In genomic region chr1:64690213-64691013, GRCm38 (mm10) we compare ENCODE assay signal across 8 mouse cellular contexts. TPM values are rescaled to one million over a fixed set of nuclear protein-coding genes. Genes with fewer than 3 reads are reported as not detected.
A peak's percentile ranks its signal among the peaks of the same experiment; 100 is the strongest.
DNase-seq lines count a peak whose midpoint lies in the region; ATAC-seq lines count a peak whose summit lies in the region.

Gene Ccnyl1 (plus strand): TSS chr1:64690455.

- H3K36me3 ChIP-seq in lung, embryonic 16.5 days (ENCODE audit: control insufficient read depth, insufficient read depth, low read length) = no peaks in the 10 kb centered on the region

- ATAC-seq in hematopoietic stem cell, adult 5-6 weeks (replicated peaks in 1 of 2; ENCODE audit: insufficient read depth in 1 of 2, low FRiP score in 2 of 2, low TSS enrichment in 1 of 2, low read depth in 1 of 2, poor library complexity in 2 of 2, severe bottlenecking in 2 of 2) = peak; percentile 99 to 100
- ATAC-seq in lung, embryonic 16.5 days (ENCODE audit: low read depth) = peak; percentile 99

- DNase-seq in MEL-GATA-1-ER (ENCODE audit: extremely low read depth, low read depth) = peak; percentile 89
- DNase-seq in cerebellum, adult 8-10 months = peak; percentile 98
- peak; percentile 99 for DNase-seq in forelimb bud, embryonic 11.5 days (ENCODE audit: low read depth, low spot score)
- peak; percentile 94 for DNase-seq in layer of hippocampus, adult 9-10 months (ENCODE audit: low spot score)
- DNase-seq in ovary, postnatal 10 days (ENCODE audit: low spot score) = peak; percentile 94
- peak; percentile 97 for DNase-seq in thymus, postnatal 10 days (ENCODE audit: low spot score in 2 of 2)

- H3K4me1 ChIP-seq in lung, embryonic 16.5 days (replicated peaks; ENCODE audit: control insufficient read depth, insufficient read depth, low read length) = peaks cover 10% of the 10 kb centered on the region

- H3K4me2 ChIP-seq in lung, embryonic 16.5 days (ENCODE audit: low read depth, low read length) = peak within 1 kb of the TSS; percentile 88

- peak within 1 kb of the TSS; percentile 87 for H3K9ac ChIP-seq in lung, embryonic 16.5 days (ENCODE audit: low read length)

- peak within 1 kb of the TSS; percentile 85 for H3K4me3 ChIP-seq in lung, embryonic 16.5 days (ENCODE audit: low read length)

- H3K9me3 ChIP-seq in lung, embryonic 16.5 days (ENCODE audit: control insufficient read depth, low read length) = no peaks in the 10 kb centered on the region

- WGBS in lung, embryonic 16.5 days = under 1% methylated on average over 51 of the region's 71 CpGs

- H3K27me3 ChIP-seq in lung, embryonic 16.5 days (ENCODE audit: control insufficient read depth, insufficient read depth, low read depth, low read length) = no peaks in the 10 kb centered on the region

- peak within 1 kb of the TSS; percentile 52 for H3K27ac ChIP-seq in lung, embryonic 16.5 days (ENCODE audit: low read length)

RNA-seq across cellular contexts. Expression of gene Ccnyl1, which starts in this region (rescaled TPM):
- total RNA-seq in hematopoietic stem cell, adult 5-6 weeks (2017) = 3.9 and 6.2 TPM in 2 replicates
- polyA plus RNA-seq in lung, embryonic 16.5 days (2015; fragmentation: Nextera tagmentation; extraction: Ambion mirVana) = 3.6 and 3.8 TPM in 2 replicates

Comparison
In these comparisons a context has a peak if more than half of its experiments do, and no peak if none do; other contexts are left out.
1. Peak in every context shown above with its lines: DNase-seq, ATAC-seq, H3K4me3 ChIP-seq and H3K27ac ChIP-seq.